Mouse (Mus musculus) olfactory bulb, adult 2 months (tissue): ENCODE measurements at regions not wholly inside any gene's neighbourhood (a gene's known extent, or its start where the extent isn't known, plus 50 kb on each side); places are given as distances from the start of the nearest gene placed in this dataset.

ENCODE experiments used
- CTCF ChIP-seq: fragments of 200-500 bp; IDR thresholded peaks from 2 replicates; pipeline ENCODE4 v1.5.1; 2012; ENCODE audit warnings: low read depth, mild to moderate bottlenecking, low read length, moderate library complexity; ENCODE audit not compliant: insufficient read depth
- POLR2A ChIP-seq: fragments of 200-500 bp; IDR thresholded peaks from 2 replicates; pipeline ENCODE4 v1.6.1; 2012; ENCODE audit warnings: mild to moderate bottlenecking, low read depth, low read length, moderate library complexity; ENCODE audit not compliant: insufficient read depth

GRCm38 (mm10) chr13:83872143-83872819 lies 349.8 kb upstream of the Tmem161b start:
- no peak for TF ChIP-seq CTCF
- TF ChIP-seq POLR2A = no peak
